Mouse (Mus musculus) C2C12 (cell line): ENCODE data around the gene 1700042G07Rik.

ENCODE experiments used
- CTCF ChIP-seq: IDR thresholded peaks from one replicate; pipeline ENCODE4 v1.5.1; 2011; ENCODE audit not compliant: control insufficient read depth, insufficient read depth, insufficient read length
- MAX ChIP-seq: IDR thresholded peaks from one replicate; pipeline ENCODE4 v1.6.1; 2011; ENCODE audit warnings: mild to moderate bottlenecking, control low read depth

DNA sequence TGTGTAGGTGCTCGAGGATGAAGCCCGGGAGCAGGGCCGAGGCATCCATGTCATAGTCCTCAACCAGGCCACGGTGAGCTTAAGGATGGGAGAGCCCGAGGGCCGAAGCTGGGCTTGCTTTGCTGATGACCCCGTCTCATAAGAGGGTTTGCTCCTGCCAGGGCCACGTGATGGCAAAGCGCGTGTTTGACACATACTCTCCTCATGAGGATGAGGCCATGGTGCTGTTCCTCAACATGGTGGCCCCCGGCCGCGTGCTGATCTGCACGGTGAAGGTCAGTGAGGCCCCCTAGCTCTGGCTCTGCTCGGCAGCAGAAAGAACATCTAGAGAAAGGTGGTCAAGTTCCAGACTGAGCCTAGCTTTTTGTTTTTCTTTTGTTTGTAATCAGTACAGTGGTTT lies 20.5 kb upstream of the 1700042G07Rik start:
- TF ChIP-seq CTCF (no peak), MAX (no peak)
